Mouse (Mus musculus): ENCODE data around the gene Gm10197. TPM values are rescaled to one million over a fixed set of nuclear protein-coding genes. Genes with fewer than 3 reads are reported as not detected.
"Not testable (repeated sequence)": the region's sequence is repeated elsewhere in the genome, so short reads cannot be mapped to it uniquely, and the experiment has no call there.

The Gm10197 gene
- polyA plus RNA-seq, 1 experiment, result not detected

- H3K4me1 ChIP-seq, result peaks cover 3% of the 10 kb centered on the region; the same call in 1 of the 2 replicates
Measured at GRCm38 (mm10) chr19:53407350-53407749, 35.8 kb upstream of the Gm10197 start.

DNA sequence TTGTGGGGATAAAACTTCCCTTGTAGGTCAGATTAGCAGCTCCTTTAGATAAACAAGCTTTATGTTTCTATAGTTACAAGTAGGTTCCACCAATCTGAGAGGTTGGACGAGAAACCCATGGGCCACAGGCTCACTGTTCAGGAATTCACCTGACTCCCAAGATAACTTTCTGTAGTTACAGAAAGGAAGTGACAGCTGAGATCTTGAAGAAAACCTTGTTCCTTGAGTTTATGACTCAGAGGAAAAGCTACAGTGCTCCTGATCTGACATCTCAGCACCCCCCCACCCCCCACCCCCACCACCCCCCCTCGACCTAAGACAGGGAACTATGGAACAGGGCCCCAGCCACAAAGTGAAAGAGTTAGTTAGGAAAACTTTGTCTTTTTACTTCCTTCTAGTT is 34.2 kb upstream of the Gm10197 start:
- peaks cover 3% of the 10 kb centered on the region; the same call in 1 of the 2 replicates for H3K4me1 ChIP-seq
- no peaks in the 10 kb centered on the region for H3K36me3 ChIP-seq (replicated peaks; ENCODE audit: low read length)
- peaks cover 3% of the 10 kb centered on the region for H3K27me3 ChIP-seq (replicated peaks)
- TF ChIP-seq FLI1 (IDR thresholded peaks at IDR 0.05; ENCODE audit: low read length) (no peak), GATA1 (IDR thresholded peaks at IDR 0.05; ENCODE audit: borderline replicate concordance, low read length) (no peak)
- H3K9me3 ChIP-seq, result no peaks in the 10 kb centered on the region
- no peak overlapping the region for H3K4me3 ChIP-seq (replicated peaks)

More at GRCm38 (mm10) chr19:53407350-53407749, 35.8 kb upstream of the Gm10197 start:
- TF ChIP-seq FLI1 (IDR thresholded peaks at IDR 0.05; ENCODE audit: low read length) (no peak), GATA1 (IDR thresholded peaks at IDR 0.05; ENCODE audit: borderline replicate concordance, low read length) (no peak)
- no peaks in the 10 kb centered on the region for H3K36me3 ChIP-seq (replicated peaks; ENCODE audit: low read length)
- H3K27me3 ChIP-seq (replicated peaks), result peaks cover 9% of the 10 kb centered on the region
- H3K9me3 ChIP-seq, result no peaks in the 10 kb centered on the region
- H3K4me3 ChIP-seq (replicated peaks), result no peak overlapping the region

- H3K4me1 ChIP-seq, result peaks cover 7% of the 10 kb centered on the region
- H3K27me3 ChIP-seq (replicated peaks), result peaks cover 3% of the 10 kb centered on the region
- H3K4me3 ChIP-seq (replicated peaks), result no peak overlapping the region
- TF ChIP-seq FLI1 (IDR thresholded peaks at IDR 0.05; ENCODE audit: low read length), result no peak
- TF ChIP-seq GATA1 (IDR thresholded peaks at IDR 0.05; ENCODE audit: borderline replicate concordance, low read length), result no peak
- H3K36me3 ChIP-seq (replicated peaks; ENCODE audit: low read length), result no peaks in the 10 kb centered on the region
- H3K9me3 ChIP-seq, result no peaks in the 10 kb centered on the region
Measured at GRCm38 (mm10) chr19:53404837-53405356, 33.3 kb upstream of the Gm10197 start.

DNA sequence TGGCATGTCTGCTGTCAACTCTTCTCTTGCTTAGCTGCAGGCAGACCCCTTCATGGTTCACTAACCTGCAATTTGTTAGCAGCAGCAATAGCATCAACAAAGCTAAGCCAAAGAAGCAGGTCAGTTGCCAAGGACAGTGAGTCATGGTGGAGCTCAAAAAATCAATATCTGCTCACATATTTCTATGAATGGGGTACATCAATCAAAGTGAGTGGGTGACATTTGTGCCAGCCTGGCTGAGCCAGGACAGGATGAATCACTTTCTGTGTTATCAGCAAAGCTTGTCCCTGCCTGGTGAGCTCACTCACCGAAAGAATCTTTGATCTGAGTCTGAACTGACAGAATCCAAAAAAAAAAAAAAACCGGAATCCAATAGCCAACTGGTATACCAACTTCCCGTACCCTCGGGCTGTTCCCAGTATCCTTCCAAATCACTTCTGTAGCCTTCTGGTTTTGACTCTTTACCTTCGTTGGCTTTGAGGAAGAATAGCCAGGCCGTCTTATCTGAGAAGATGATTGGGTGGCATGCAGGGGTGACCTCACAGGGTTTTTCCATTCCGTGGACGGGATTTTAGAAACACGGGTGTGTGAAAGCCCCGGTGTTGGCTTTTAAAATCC is 32.8 kb upstream of the Gm10197 start:
- Histone ChIP-seq H3K36me3 (replicated peaks; ENCODE audit: low read length) (no peaks in the 10 kb centered on the region), H3K27me3 (replicated peaks) (peaks cover 3% of the 10 kb centered on the region), H3K4me1 (peaks cover 13% of the 10 kb centered on the region), H3K9me3 (no peaks in the 10 kb centered on the region), H3K4me3 (replicated peaks) (no peak overlapping the region)
- TF ChIP-seq GATA1 (IDR thresholded peaks at IDR 0.05; ENCODE audit: borderline replicate concordance, low read length) (no peak), FLI1 (IDR thresholded peaks at IDR 0.05; ENCODE audit: low read length) (no peak)

DNA sequence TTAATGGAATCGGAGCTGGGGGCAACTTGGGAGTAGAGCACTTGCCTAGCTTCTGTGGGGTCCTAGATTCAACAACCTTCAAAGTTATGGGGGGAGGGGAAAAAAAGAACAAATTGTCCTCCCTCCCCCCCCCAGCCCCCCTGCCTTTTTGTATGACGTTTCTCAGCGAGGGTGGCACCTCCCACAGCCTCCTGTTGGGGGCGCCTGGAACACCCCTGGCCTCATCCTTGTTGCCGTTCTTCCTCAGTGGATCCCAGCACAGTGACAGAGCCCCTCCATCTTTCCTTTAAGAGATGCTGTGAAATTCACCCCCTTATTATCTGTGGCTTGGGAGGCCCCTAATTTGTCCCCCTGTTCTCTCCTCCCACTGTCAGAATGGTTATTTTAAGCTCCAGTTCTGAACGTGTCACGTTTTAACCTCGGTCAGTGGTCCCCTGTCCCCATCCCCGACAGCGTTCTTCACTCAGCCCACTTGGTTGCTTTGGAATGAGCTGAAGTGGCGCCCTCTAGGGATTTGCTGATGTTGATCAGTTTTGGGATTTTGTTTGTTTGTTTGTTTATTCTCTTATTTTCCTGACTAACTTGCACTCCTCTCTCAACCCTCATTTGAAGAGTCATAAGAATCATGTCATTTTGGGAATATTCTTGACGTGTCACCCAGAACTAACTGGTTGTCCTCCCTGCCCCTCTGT is 31.3 kb upstream of the Gm10197 start:
- Histone ChIP-seq H3K36me3 (replicated peaks; ENCODE audit: low read length) (no peaks in the 10 kb centered on the region), H3K4me1 (peaks cover 20% of the 10 kb centered on the region), H3K4me3 (replicated peaks) (no peak overlapping the region), H3K9me3 (no peaks in the 10 kb centered on the region), H3K27me3 (replicated peaks) (no peaks in the 10 kb centered on the region)
- TF ChIP-seq FLI1 (IDR thresholded peaks at IDR 0.05; ENCODE audit: low read length) (no peak), GATA1 (IDR thresholded peaks at IDR 0.05; ENCODE audit: borderline replicate concordance, low read length) (no peak)

GRCm38 (mm10) chr19:53400332-53401110 is 29.0 kb upstream of the Gm10197 start:
- H3K9me3 ChIP-seq, result no peaks in the 10 kb centered on the region
- H3K4me3 ChIP-seq (replicated peaks), result no peak overlapping the region
- no peak for TF ChIP-seq FLI1 (IDR thresholded peaks at IDR 0.05; ENCODE audit: low read length)
- TF ChIP-seq GATA1 (IDR thresholded peaks at IDR 0.05; ENCODE audit: borderline replicate concordance, low read length), result no peak
- H3K27me3 ChIP-seq (replicated peaks), result no peaks in the 10 kb centered on the region
- no peaks in the 10 kb centered on the region for H3K36me3 ChIP-seq (replicated peaks; ENCODE audit: low read length)
- peaks cover 35% of the 10 kb centered on the region for H3K4me1 ChIP-seq

GRCm38 (mm10) chr19:53399213-53399612 is 27.6 kb upstream of the Gm10197 start:
- no peaks in the 10 kb centered on the region for H3K9me3 ChIP-seq
- no peaks in the 10 kb centered on the region for H3K36me3 ChIP-seq (replicated peaks; ENCODE audit: low read length)
- peak overlapping the region; percentile 44 for H3K4me3 ChIP-seq (replicated peaks)
- TF ChIP-seq FLI1 (IDR thresholded peaks at IDR 0.05; ENCODE audit: low read length) (no peak), GATA1 (IDR thresholded peaks at IDR 0.05; ENCODE audit: borderline replicate concordance, low read length) (no peak)
- H3K4me1 ChIP-seq, result peaks cover 42% of the 10 kb centered on the region
- H3K27me3 ChIP-seq (replicated peaks), result no peaks in the 10 kb centered on the region

GRCm38 (mm10) chr19:53397451-53398233 is 26.1 kb upstream of the Gm10197 start:
- Histone ChIP-seq H3K36me3 (replicated peaks; ENCODE audit: low read length) (no peaks in the 10 kb centered on the region), H3K9me3 (no peaks in the 10 kb centered on the region), H3K4me3 (replicated peaks) (no peak overlapping the region), H3K4me1 (peaks cover 52% of the 10 kb centered on the region), H3K27me3 (replicated peaks) (no peaks in the 10 kb centered on the region)
- TF ChIP-seq FLI1 (IDR thresholded peaks at IDR 0.05; ENCODE audit: low read length) (no peak), GATA1 (IDR thresholded peaks at IDR 0.05; ENCODE audit: borderline replicate concordance, low read length) (no peak)

- H3K4me1 ChIP-seq, result peaks cover 68% of the 10 kb centered on the region
- H3K36me3 ChIP-seq (replicated peaks; ENCODE audit: low read length); H3K27me3 ChIP-seq (replicated peaks); H3K9me3 ChIP-seq; H3K4me3 ChIP-seq (replicated peaks): not testable (repeated sequence)
Measured at GRCm38 (mm10) chr19:53395805-53396204, 24.2 kb upstream of the Gm10197 start.

DNA sequence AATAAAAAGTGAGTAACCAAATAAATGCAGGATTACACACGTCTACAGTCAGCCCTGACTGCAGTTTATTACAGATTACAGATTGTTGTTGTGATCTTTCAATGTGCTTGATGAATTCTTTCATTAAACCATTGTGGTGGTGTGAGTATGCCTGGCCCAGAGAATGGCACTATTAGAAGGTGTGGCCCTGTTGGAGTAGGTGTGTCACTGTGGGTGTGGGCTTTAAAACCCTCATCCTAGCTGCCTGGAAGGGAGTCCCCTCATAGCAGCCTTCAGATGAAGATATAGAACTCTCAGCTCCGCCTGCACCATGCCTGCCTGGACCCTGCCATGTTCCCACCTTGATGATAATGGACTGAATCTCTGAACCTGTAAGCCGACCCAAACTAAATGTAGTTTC is 23.4 kb upstream of the Gm10197 start:
- H3K27me3 ChIP-seq (replicated peaks); H3K36me3 ChIP-seq (replicated peaks; ENCODE audit: low read length); H3K4me3 ChIP-seq (replicated peaks); H3K9me3 ChIP-seq: not testable (repeated sequence)
- H3K4me1 ChIP-seq, result peaks cover 65% of the 10 kb centered on the region
